Mouse (Mus musculus): ENCODE results near the gene Negr1. TPM values are rescaled to one million over a fixed set of nuclear protein-coding genes. Genes with fewer than 3 reads are reported as not detected.

Negr1 gene
- polyA plus RNA-seq, 1 experiment from 2014 or later = 8.8 TPM

DNA sequence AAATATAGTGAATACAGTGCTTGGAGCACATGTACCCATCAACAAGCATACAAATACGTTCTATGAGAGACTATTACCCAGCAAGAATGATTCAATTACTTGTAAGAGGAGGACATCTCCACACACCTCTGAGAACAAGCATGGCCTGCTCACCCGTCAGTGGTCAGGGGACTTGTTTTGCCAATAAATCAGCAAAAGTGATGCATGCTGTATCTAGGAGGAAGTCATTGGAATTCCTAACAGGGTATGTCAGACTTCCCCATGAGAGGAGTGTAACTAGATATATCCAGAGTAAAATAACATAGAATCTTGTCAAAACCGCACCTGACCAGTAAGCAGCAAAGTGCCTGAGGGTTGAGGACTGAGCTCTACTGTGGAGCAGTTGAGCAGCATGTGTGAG lies 629.0 kb downstream of the Negr1 start:
- Histone ChIP-seq H3K9me3 (no peaks in the 10 kb centered on the region), H3K4me3 (no peak overlapping the region), H3K36me3 (no peaks in the 10 kb centered on the region), H3K9ac (no peak overlapping the region), H3K4me2 (replicated peaks) (no peak overlapping the region), H3K4me1 (no peaks in the 10 kb centered on the region), H3K27me3 (replicated peaks) (no peaks in the 10 kb centered on the region), H3K27ac (no peak overlapping the region)
- 76% methylated on average over 3 of the region's 3 CpGs for WGBS
- no peak for ATAC-seq (ENCODE audit: low FRiP score, low read depth)

DNA sequence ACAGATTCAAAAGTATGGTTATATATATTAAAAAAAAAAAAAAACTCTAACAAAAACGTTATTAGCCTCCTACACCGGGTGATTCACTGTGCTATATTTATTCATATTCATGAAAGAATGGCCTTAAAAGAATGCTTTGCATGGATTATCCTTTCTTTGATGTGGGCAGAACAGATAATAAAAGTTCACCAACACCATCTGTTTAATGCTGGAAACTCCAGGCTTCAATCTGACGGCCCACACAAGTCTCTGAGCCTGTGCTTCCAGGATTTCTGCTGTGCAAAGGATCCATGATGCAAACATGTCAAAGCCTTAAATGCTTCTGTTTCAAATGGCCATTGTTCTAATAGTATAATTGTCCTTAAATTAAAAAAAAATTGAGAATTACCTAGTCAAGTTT lies 630.4 kb downstream of the Negr1 start:
- 85% methylated on average over 3 of the region's 3 CpGs for WGBS
- ATAC-seq (ENCODE audit: low FRiP score, low read depth) = no peak
- Histone ChIP-seq H3K4me1 (no peaks in the 10 kb centered on the region), H3K36me3 (no peaks in the 10 kb centered on the region), H3K9me3 (no peaks in the 10 kb centered on the region), H3K9ac (no peak overlapping the region), H3K4me2 (replicated peaks) (no peak overlapping the region), H3K4me3 (no peak overlapping the region), H3K27ac (no peak overlapping the region), H3K27me3 (replicated peaks) (no peaks in the 10 kb centered on the region)

DNA sequence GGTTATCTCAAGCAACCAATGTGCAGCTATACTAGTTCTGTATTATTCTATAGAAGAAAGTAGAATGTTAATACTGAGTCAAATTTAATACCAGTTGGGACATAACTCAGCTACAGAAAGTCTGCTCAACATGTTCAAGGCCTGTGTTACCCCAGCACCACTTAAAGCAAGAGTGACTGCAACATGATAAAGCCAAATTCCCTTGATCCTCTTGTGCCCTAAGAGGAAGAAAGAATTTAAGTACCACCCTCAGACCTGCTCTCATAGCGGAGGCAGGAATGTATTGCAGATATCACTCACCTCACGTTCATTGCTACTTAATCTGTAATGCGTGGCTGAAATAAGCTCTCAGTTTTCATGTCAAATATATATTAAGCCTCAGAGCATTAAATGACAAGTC lies 631.5 kb downstream of the Negr1 start:
- Histone ChIP-seq H3K9ac (no peak overlapping the region), H3K9me3 (no peaks in the 10 kb centered on the region), H3K4me1 (no peaks in the 10 kb centered on the region), H3K27me3 (replicated peaks) (no peaks in the 10 kb centered on the region), H3K27ac (no peak overlapping the region), H3K4me2 (replicated peaks) (no peak overlapping the region), H3K36me3 (no peaks in the 10 kb centered on the region), H3K4me3 (no peak overlapping the region)
- ATAC-seq (ENCODE audit: low FRiP score, low read depth) = no peak
- 90% methylated on average over 3 of the region's 3 CpGs for WGBS

DNA sequence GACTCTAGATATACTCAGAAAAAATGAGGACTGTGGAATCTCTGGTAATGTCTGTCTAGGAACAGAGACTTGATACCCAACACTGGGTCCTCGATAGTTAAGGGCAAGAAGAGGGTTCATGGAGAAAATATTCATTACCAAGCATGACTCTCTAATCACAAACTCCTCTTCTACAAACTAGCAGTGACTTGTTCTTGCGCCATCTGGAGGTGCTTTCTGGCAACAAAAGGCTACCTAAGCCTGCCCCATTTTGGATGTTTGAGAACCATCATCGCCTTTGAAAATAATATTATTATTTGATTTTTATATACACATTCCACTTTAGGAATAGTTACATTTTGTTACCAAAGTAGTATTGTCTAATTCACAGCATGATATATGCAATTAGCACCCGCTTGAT lies 637.1 kb downstream of the Negr1 start:
- Histone ChIP-seq H3K4me1 (no peaks in the 10 kb centered on the region), H3K9ac (no peak overlapping the region), H3K4me3 (no peak overlapping the region), H3K27me3 (replicated peaks) (no peaks in the 10 kb centered on the region), H3K27ac (no peak overlapping the region), H3K9me3 (no peaks in the 10 kb centered on the region), H3K4me2 (replicated peaks) (no peak overlapping the region), H3K36me3 (no peaks in the 10 kb centered on the region)
- ATAC-seq (ENCODE audit: low FRiP score, low read depth) = no peak
- WGBS = 87% methylated on average over 4 of the region's 4 CpGs

DNA sequence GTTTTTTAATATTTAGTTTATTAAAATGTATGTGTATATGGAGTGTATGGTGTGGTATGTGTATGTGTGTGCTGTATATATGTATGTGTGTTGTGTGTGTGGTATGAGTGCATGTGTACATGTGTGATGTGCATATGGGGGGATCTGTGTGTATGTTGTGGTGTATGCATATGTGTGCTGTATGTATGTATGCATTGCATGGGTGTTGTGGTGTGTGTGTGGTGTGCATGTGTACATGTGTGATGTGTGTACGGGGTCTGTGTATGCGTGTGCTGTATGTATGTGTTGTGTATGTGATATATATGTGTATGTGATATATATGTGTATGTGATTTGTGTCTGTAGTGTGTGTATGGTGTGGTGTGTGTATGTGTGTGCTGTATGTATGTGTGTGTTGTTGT lies 640.1 kb downstream of the Negr1 start:
- peak; percentile 13; the same call in 1 of the 2 replicates for ATAC-seq (ENCODE audit: low FRiP score, low read depth)
- Histone ChIP-seq H3K36me3 (no peaks in the 10 kb centered on the region), H3K27me3 (replicated peaks) (no peaks in the 10 kb centered on the region), H3K9ac (no peak overlapping the region), H3K9me3 (no peaks in the 10 kb centered on the region), H3K4me2 (replicated peaks) (no peak overlapping the region), H3K27ac (no peak overlapping the region), H3K4me1 (no peaks in the 10 kb centered on the region), H3K4me3 (no peak overlapping the region)
- WGBS = 95% methylated on average over 2 of the region's 2 CpGs

DNA sequence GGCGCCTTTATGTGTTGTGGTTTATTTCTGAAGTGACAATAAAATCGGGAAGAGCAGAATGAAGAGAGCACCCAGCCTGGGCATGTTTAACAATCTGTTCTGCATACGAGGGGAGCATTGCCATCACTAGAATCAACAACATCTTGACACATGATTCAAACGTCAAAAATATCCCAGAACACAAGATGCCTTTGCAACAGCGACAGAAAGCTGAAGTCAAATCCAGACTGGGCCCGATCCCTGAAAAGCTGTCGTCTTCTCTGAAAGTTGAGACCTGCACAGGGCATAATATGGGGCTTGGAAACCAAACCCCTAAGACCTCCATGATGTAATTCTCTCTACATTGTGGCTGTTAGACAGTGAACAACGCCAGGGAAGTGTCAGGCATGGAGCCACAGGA lies 642.0 kb downstream of the Negr1 start:
- ATAC-seq (ENCODE audit: low FRiP score, low read depth) = no peak
- H3K9me3 ChIP-seq = no peaks in the 10 kb centered on the region
- H3K9ac ChIP-seq = no peak overlapping the region
- H3K27ac ChIP-seq = no peak overlapping the region
- H3K4me3 ChIP-seq = no peak overlapping the region
- 80% methylated on average over 8 of the region's 8 CpGs for WGBS
- H3K4me2 ChIP-seq (replicated peaks) = no peak overlapping the region
- no peaks in the 10 kb centered on the region for H3K27me3 ChIP-seq (replicated peaks)
- H3K36me3 ChIP-seq = no peaks in the 10 kb centered on the region
- no peaks in the 10 kb centered on the region for H3K4me1 ChIP-seq

DNA sequence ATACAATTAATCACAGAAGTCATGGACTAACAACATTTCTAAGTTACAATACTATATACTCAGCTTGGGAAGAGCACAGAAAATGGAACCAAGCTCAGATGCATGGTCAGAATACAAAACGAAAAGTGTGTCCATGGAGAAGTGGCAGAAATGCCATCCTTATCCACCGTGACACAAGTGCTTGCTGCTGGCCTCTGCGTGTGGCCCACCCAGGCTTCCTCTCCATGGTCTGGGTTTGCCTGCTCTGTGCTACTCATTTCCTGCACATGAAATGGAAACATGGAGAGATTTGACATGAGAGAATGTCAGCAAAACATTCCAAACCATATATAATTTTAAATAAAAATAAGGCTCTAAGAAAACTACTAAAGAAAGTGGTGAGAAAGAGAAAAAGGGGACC lies 645.2 kb downstream of the Negr1 start:
- Histone ChIP-seq H3K4me1 (no peaks in the 10 kb centered on the region), H3K36me3 (no peaks in the 10 kb centered on the region), H3K27me3 (replicated peaks) (no peaks in the 10 kb centered on the region), H3K9me3 (no peaks in the 10 kb centered on the region), H3K9ac (no peak overlapping the region), H3K4me2 (replicated peaks) (no peak overlapping the region), H3K4me3 (no peak overlapping the region), H3K27ac (no peak overlapping the region)
- no peak for ATAC-seq (ENCODE audit: low FRiP score, low read depth)
- WGBS = 38% methylated on average over 3 of the region's 3 CpGs

DNA sequence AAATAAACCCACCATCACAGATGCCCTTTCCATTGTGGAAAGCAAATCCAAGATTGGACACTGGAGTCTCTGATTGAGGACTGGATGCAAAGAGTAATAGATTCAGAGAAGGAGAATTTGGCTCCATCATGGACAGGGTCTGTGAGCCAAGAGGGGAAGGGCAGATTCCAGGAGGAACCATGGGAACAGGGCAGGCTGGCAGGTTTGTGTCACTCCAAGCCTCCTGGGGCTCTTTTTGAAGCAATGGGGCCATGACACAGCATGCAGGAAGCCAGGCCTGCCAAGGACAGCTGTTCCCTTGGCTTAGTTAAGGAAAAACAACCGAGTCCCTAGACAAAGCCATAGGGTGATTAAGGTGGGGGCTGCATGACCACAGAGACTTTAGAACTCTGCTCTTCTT lies 647.4 kb downstream of the Negr1 start:
- no peaks in the 10 kb centered on the region for H3K36me3 ChIP-seq
- no peaks in the 10 kb centered on the region for H3K9me3 ChIP-seq
- no peak overlapping the region for H3K27ac ChIP-seq
- no peak overlapping the region for H3K9ac ChIP-seq
- H3K4me2 ChIP-seq (replicated peaks) = no peak overlapping the region
- WGBS = 15% methylated on average over 1 of the region's 1 CpGs
- no peaks in the 10 kb centered on the region for H3K4me1 ChIP-seq
- no peak overlapping the region for H3K4me3 ChIP-seq
- 0 out of 2 replicates have a peak, but pooled peaks have one; percentile 5 for ATAC-seq (ENCODE audit: low FRiP score, low read depth)
- no peaks in the 10 kb centered on the region; the same call in 1 of the 2 replicates for H3K27me3 ChIP-seq (replicated peaks)

DNA sequence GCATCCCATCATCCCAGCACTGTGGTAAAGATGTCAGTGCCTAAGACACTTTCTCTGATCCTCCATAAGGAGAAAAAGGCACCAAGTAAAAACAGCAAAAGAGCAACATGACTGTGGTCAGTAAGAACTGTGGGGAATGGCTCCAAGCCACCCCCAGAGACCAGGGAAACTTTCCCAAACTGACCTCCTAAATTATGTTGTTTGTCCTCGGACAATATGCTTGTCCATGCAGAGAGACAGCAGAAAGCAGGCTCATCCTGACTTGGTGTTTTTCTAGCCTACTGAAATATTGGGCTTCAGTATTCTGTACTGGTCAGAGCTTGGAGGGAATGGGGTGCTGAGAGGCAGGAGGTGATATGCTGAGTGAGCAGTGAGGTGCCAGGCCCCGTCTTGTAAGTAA lies 647.8 kb downstream of the Negr1 start:
- H3K4me3 ChIP-seq = no peak overlapping the region
- whole genome bisulfite sequencing = 80% methylated on average over 2 of the region's 2 CpGs

DNA sequence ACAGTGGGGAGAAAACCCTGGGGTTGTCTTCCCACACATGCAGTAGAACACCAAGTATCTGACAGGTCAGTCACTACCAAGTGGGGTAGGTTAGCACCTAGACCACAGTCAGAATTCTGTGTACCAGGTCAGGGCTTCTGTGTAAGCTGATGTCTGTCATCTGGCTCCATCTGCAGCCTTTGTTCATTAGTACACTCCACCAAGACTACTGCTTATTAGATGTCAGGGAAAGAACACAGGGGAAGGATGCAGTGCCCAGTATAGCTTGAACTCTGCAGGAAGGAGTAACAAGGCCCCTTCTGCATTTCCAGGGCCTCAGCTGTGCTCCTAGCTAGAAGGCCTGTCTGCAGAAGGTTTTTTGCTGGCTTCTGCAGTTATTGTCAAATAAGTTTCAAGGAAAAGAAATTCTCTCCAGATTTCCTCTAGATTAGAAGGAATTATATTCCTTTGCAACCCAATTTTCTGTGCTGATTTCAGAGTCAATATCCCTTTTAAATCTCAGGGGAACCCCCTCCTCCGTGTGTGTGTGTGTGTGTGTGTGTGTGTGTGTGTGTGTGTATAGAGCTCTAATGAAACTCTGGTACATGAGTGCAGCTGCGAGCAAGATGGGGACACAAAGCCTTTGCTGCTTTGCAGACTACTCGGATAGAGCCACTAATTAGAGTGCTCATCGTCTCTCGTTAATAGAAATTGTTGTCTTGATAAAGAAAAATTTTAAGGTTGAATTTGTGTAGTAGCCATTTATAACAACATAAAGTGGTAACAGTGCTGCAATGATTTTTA lies 654.5 kb downstream of the Negr1 start:
- Histone ChIP-seq H3K27me3 (replicated peaks) (no peaks in the 10 kb centered on the region; the same call in 1 of the 2 replicates), H3K4me3 (no peak overlapping the region), H3K27ac (no peak overlapping the region), H3K9ac (no peak overlapping the region), H3K9me3 (no peaks in the 10 kb centered on the region), H3K4me2 (replicated peaks) (no peak overlapping the region), H3K4me1 (peaks cover 7% of the 10 kb centered on the region), H3K36me3 (no peaks in the 10 kb centered on the region)
- WGBS = 73% methylated on average over 5 of the region's 5 CpGs
- no peak; the same call in 1 of the 2 replicates for ATAC-seq (ENCODE audit: low FRiP score, low read depth)

More for the DNA sequence above, 647.8 kb downstream of the Negr1 start:
- H3K27ac ChIP-seq = no peak overlapping the region
- no peaks in the 10 kb centered on the region for H3K4me1 ChIP-seq
- no peaks in the 10 kb centered on the region for H3K36me3 ChIP-seq
- H3K9me3 ChIP-seq = no peaks in the 10 kb centered on the region
- H3K9ac ChIP-seq = no peak overlapping the region
- no peak for ATAC-seq (ENCODE audit: low FRiP score, low read depth)
- no peak overlapping the region for H3K4me2 ChIP-seq (replicated peaks)
- no peaks in the 10 kb centered on the region; the same call in 1 of the 2 replicates for H3K27me3 ChIP-seq (replicated peaks)

DNA sequence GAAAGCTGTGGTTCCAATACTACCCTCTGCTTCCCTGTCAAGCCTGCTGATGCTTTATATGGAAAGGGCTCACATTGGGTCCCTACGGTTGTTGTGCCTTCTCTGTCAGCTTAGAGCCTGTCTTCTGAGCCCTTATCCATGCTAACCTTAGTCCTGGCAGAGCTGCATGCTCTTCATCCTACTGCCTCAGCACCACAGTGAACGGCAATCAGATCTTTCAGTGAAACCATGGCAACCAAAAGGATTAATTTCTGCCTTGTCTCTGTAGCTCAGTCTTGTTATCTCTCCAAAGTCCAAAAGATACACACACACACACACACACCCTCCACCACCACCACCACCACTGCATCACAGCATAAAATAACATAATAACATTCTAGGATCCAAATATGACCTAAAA lies 656.2 kb downstream of the Negr1 start:
- no peaks in the 10 kb centered on the region for H3K9me3 ChIP-seq
- no peak overlapping the region for H3K27ac ChIP-seq
- no peak for ATAC-seq (ENCODE audit: low FRiP score, low read depth)
- no peaks in the 10 kb centered on the region for H3K27me3 ChIP-seq (replicated peaks)
- H3K4me2 ChIP-seq (replicated peaks) = no peak overlapping the region
- 57% methylated on average over 2 of the region's 2 CpGs for WGBS
- H3K4me1 ChIP-seq = peaks cover 7% of the 10 kb centered on the region
- H3K4me3 ChIP-seq = no peak overlapping the region
- H3K36me3 ChIP-seq = no peaks in the 10 kb centered on the region
- no peak overlapping the region for H3K9ac ChIP-seq

DNA sequence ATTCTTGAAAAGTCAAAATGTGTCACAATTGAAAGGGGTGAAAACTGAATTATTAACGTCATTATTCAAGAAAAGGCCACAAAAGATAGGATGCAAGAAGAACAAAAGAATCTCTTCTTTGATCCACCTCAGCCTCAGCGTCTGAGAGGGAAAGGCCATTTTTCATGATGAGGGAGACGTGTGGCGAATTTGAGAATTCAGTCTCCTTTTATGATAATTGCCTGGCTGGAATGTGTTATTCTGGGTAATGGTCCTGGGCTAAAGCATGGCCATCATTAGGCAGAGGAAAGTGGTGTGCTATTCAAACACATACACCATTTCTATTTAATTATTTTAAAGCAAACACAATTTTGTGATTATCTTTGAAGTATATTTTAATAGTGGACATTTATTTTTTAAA lies 663.3 kb downstream of the Negr1 start:
- Histone ChIP-seq H3K4me1 (no peaks in the 10 kb centered on the region), H3K4me2 (replicated peaks) (no peak overlapping the region), H3K9ac (no peak overlapping the region), H3K4me3 (no peak overlapping the region), H3K27me3 (replicated peaks) (no peaks in the 10 kb centered on the region), H3K36me3 (no peaks in the 10 kb centered on the region), H3K9me3 (no peaks in the 10 kb centered on the region), H3K27ac (no peak overlapping the region)
- ATAC-seq (ENCODE audit: low FRiP score, low read depth) = no peak
- WGBS = 25% methylated on average over 4 of the region's 4 CpGs

DNA sequence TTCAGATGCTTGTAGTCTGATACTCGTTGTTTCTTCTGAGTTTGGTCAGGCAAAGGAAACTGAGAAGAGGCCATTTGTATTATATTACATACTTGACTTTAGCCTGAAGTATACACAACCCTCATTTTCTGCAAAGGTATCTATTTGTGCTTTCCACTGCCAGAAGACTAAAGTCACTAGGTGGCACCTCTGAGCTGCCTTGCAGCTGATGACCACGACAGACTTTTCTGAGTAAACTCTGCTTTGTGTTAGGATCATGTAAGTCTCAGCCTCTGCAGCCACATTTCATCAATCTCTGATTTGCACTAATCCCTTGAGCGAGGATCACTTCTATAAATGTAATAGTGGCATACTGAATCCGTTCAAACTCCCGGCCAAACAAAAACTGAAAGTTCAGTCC lies 671.1 kb downstream of the Negr1 start:
- Histone ChIP-seq H3K27ac (no peak overlapping the region), H3K36me3 (no peaks in the 10 kb centered on the region), H3K9me3 (no peaks in the 10 kb centered on the region), H3K4me2 (replicated peaks) (no peak overlapping the region), H3K4me1 (no peaks in the 10 kb centered on the region), H3K27me3 (replicated peaks) (no peaks in the 10 kb centered on the region), H3K9ac (no peak overlapping the region), H3K4me3 (no peak overlapping the region)
- no peak for ATAC-seq (ENCODE audit: low FRiP score, low read depth)
- WGBS = 39% methylated on average over 5 of the region's 5 CpGs
